Mouse (Mus musculus) embryonic fibroblast, embryonic 13.5 days (primary cell): ENCODE results near the gene A930004D18Rik. TPM values are rescaled to one million over a fixed set of nuclear protein-coding genes. Genes with fewer than 3 reads are reported as not detected.

ENCODE experiments used
- H3K27ac ChIP-seq: 2 replicates; pipeline ENCODE4 v1.5.1; 2012; ENCODE audit warnings: low read length, control low read depth, inconsistent platforms; ENCODE audit not compliant: insufficient read depth
- H3K4me1 ChIP-seq: 2 replicates; pipeline ENCODE4 v1.6.1; 2011; ENCODE audit warnings: low read length; ENCODE audit not compliant: control insufficient read depth, insufficient read depth
- H3K4me3 ChIP-seq: 2 replicates; pipeline ENCODE4 v1.5.1; 2011; ENCODE audit warnings: mild to moderate bottlenecking, control low read depth, low read length; ENCODE audit not compliant: insufficient read depth
- CTCF ChIP-seq: IDR thresholded peaks from 2 replicates; pipeline ENCODE4 v1.5.1; 2011; ENCODE audit warnings: mild to moderate bottlenecking, control low read depth, low read length, moderate library complexity, borderline replicate concordance; ENCODE audit not compliant: insufficient read depth
- POLR2A ChIP-seq: IDR thresholded peaks from 2 replicates; pipeline ENCODE4 v1.6.1; 2011; ENCODE audit warnings: low read depth, mild to moderate bottlenecking, control low read depth, low read length, moderate library complexity
- polyA plus RNA-seq: library from polyadenylated mRNA; stranded (reverse); fragments of >200 nt; gene quantifications from 2 replicates; pipeline ENCODE4 v1.2.4, GENCODE M21; 2011; ENCODE audit warnings: low read depth; ENCODE audit not compliant: missing spikeins, insufficient read length

The A930004D18Rik gene
- polyA plus RNA-seq, 1 experiment, result 8.6 TPM

DNA sequence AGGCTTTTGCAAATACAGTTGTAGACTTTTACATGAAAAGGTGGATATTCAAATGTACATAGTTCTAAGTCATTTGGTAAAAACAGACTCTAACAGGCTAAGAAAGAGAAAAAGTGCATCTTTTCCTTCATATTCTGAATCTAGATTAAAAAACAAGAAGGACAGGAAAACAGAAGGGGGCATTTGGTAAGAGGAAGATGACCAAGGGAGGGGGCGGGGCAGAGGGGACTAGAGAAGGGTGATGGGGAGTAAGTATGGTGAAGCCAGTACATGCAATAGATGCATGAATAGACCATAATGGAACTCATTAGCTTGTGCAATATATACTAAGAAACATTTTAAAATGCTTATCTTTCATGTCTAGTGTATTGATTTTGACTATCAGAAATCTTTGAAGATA lies 22.9 kb upstream of the A930004D18Rik start:
- TF ChIP-seq CTCF, result no peak
- no peak for TF ChIP-seq POLR2A
- no peaks in the 10 kb centered on the region for H3K4me1 ChIP-seq
- H3K27ac ChIP-seq, result no peak overlapping the region
- H3K4me3 ChIP-seq, result no peak overlapping the region

DNA sequence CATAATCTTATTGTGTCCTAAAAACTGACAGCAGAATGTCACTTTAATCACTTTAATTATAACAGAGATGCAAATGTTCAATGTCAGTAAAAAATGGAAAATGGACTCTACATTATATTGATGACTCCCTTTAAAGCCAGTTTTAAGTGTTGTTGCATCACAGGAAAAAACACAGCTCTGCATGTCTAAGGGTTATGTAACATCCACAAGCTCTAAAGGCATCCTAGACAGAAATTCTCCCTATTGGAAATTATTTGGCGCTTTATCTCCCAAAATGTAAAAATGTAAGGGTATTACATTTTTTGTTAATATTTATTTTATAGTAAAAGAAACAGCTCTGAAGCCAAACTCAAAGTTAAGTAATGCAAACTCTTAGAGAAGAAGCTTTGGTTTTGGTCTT lies 22.4 kb upstream of the A930004D18Rik start:
- TF ChIP-seq CTCF (no peak), POLR2A (no peak)
- no peak overlapping the region for H3K4me3 ChIP-seq

DNA sequence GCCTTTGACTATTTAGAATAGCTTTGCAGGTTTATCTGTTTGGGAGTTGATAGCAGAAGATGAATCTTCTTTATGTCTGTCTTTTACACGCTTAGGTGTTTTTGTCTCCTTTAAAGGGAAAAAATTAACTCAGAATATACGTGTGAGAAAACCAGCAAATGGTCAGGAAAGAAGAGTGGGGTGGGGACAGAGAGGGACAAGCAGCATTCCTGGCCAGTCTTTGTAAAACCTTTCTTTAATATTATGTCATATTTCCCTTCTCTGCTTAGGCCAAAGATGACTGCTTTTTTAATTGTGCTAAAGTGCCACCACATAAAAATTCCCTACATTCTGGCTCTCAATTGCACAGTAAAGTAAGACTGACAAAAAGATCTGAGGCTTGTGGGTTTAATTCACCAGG lies 21.5 kb upstream of the A930004D18Rik start:
- no peak overlapping the region for H3K27ac ChIP-seq
- H3K4me1 ChIP-seq, result no peaks in the 10 kb centered on the region
- no peak overlapping the region for H3K4me3 ChIP-seq
- TF ChIP-seq CTCF (no peak), POLR2A (no peak)

More for the DNA sequence above, 22.4 kb upstream of the A930004D18Rik start:
- no peaks in the 10 kb centered on the region for H3K4me1 ChIP-seq
- no peak overlapping the region for H3K27ac ChIP-seq

DNA sequence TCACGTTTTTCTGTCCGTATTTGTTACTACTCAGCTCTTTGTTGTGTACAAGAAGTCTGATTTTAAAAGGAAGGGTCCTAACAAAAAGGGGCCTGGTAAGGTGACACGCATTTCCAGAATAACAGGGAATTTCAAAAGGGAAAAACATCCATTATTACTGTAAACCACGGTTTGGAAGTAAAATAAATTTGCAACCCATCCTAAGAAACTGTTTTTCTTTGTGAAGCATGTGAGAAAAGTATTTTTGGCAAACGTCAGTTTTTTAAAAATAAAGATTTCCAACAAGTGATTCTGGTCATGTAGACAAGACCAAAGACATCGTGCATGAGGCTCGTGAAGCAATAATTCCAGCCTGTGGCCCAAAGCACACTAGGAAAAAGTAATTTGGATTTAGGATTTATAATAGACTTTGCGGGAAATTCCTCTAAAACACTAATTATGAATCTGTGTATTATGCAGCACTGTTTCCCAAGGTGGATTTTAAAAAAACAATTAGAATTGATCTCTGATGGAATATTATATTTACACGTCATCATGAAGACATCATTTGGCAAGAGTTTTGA lies 20.7 kb upstream of the A930004D18Rik start:
- TF ChIP-seq CTCF, result no peak
- no peak for TF ChIP-seq POLR2A
- Histone ChIP-seq H3K27ac (peak overlapping the region; percentile 100), H3K4me3 (peak overlapping the region; percentile 65; the same call in 1 of the 2 replicates), H3K4me1 (no peaks in the 10 kb centered on the region)

DNA sequence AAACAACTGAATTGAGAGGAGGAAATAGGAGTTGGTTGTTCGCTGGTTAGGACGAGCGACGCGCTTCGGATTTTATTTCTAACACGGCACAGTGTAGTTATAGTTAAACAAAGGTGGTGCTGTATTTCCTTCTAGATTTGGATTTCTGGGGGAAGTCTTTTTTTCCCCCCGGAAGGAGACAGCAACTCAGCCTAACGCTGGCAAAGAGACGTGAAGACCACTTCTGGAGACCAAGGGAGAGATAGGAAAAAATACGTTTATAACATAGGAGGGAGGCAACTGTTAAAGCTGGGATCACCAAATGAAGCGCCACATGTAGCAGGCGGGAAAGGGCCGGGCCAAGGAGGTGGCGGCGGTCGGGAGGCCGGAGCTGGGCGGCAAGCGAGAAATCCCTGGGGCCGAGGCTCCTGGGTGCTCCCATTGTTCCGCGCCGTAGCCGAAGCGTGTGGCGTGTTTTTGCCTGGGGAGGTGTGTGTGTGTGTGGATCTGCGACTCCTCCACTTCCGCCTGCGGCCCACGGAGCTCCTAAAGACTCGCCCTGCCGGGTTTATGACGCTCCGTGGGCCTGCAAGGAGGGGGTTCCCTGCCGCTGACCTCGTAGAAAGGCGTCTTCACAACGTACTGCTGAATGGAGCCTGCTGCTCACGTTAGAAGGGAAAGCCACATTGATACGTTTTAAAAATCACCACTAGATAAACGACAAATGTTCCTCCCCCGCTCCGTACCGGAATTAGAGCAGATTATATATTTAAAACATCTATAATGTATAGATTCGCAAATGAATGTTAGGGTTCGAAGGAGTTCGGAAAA lies 20.0 kb upstream of the A930004D18Rik start:
- H3K27ac ChIP-seq, result peak overlapping the region; percentile 100
- TF ChIP-seq POLR2A (peak; percentile 61), CTCF (no peak)
- peak overlapping the region; percentile 65 for H3K4me3 ChIP-seq
- no peaks in the 10 kb centered on the region for H3K4me1 ChIP-seq

DNA sequence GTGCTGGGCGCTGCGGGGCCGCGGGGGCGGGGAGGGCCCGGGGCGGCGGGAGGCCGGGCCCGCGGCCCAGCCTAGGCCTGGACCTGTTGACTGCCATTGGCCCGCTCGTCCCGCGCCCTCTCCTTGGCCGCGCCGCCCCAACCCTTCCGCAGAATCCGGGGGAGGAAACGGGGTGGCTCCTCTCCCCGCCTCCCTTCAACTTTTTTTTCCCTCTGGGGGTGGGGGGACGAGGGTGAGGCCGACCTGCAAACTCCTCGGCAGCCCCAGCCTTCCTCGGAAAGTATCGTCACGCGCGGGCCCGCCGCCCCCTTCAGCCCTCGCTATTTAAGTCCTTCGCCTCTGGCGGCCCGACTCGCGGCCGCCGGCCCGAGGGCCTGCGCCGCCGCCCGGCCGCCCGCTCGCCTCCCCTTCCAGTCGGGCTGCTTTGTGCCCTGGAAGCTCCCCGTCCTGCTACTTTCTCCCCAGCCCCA lies 19.3 kb upstream of the A930004D18Rik start:
- H3K27ac ChIP-seq, result peak overlapping the region; percentile 100
- TF ChIP-seq CTCF, result no peak
- TF ChIP-seq POLR2A, result peak; percentile 90
- no peaks in the 10 kb centered on the region for H3K4me1 ChIP-seq
- peak overlapping the region; percentile 65 for H3K4me3 ChIP-seq

DNA sequence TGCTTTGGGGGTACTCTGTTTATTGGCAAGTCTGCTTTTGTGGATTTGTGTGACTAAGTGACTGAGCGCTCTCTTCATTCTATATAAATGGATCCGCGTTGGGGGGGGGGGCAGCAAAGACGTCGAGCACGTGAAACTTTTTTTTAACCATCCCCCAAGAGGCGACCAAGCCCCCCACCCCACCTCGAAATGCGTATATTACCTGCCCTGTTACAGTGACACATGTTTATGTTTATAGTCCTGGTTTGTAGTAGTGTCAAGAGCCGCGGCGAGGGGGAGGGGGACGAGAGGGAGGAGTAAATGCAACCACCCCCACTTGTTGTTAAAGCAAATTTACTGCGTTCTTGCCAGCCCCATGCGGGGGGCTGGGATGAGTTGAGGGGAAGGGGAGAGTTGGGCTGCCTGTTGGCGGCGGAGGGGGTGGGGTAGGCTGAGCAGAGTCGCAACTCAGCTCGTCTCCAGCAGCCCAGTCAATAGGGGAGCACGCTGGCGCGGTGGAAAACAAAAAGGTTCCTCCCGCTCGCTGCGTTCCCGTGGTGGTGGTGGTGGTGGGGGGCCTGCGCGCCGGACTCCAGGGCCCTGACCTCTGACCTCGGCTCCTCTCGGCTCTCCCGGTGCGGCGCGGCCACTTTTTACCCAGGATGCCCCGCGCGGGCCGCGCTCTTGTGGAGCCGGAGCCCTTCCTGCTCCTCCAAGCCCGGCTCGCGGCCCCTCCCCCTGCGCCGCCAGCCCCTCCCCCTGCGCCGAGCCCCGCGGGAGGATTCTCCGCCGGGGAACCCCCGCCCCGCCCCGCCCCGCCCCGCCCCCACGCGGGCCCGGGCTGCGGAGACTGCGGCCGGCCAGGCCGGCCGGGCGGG lies 18.6 kb upstream of the A930004D18Rik start:
- Histone ChIP-seq H3K4me3 (peak overlapping the region; percentile 61), H3K27ac (peak overlapping the region; percentile 94), H3K4me1 (peaks cover 3% of the 10 kb centered on the region; the same call in 1 of the 2 replicates)
- peak; percentile 59 for TF ChIP-seq POLR2A
- TF ChIP-seq CTCF, result no peak

DNA sequence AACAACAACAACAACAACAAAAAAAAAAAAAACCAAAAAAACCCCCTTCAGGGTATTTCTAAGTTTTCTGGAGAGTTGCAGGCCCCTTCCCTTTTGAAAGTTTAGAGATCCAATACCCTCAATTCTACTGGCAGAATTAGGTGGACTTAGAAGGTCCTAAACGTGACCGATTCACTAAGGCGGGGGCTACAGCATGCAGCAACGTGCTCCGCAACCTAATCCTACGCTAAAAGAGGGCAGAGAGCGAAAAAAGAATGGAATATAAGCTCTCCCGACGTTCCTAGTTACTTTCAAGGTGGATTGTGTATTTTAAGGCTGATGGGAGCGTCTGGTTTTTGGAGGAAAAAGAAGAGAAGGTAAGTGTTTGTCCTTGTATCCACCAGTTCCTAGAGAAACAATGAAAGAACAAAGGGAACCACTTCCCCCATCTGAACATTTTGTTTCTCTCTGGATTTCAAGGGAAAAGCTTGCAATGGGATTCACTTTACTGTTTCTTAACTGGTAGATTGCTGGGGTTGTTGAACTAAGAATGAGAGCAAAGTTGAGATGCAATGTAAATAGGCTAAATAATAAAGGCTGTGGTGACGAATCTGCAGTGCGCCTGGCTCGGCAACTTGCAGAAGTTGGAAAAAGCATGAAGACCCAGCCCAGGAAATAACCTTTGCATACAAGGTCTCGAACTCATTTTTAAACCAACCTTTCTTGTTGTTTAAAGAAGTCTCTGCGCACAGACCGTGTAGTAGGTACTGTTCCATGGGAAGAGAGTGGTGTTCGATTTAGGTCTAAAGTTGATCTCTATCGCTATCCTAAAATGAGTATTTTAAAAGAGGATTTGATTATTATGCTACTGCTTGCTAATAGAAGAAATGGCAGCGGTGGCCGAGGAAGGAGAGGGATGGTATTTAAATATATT lies 17.7 kb upstream of the A930004D18Rik start, which contains the start of gene Mllt10:
Mllt10 (plus strand) TSS at position 222 of the 913 bp plus-strand sequence.
- Histone ChIP-seq H3K27ac (peak within 1 kb of the TSS; percentile 94), H3K4me1 (peaks cover 3% of the 10 kb centered on the region; the same call in 1 of the 2 replicates), H3K4me3 (peak within 1 kb of the TSS; percentile 61)
- TF ChIP-seq CTCF, result no peak
- no peak for TF ChIP-seq POLR2A

DNA sequence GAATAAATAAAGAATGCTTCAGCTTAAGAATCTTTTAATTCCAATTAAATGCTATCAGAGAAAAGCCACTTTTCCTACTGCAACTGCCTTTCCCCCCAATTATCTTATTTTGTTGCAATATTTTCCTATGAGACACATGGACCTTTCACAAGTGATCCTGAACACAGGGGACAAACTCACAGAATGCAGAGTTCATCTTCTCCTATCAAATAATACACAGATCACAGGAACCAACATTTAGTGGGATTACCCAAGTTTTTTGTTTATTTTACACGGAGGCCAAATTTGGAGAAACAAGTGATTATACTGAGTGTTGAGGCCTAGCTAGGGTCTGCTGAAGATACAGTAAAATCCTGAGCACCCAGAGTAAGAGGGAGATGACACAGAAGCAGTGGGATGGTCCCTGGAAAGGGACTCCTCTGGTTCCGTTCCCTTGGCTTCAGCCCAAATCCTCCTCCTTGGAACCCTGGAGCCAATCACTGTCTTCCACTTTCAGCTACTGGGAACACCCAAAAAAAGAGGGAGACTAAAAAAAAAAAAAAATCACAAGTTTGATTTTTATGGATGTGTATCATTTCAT lies 16.5 kb upstream of the A930004D18Rik start:
- Histone ChIP-seq H3K27ac (0 out of 2 replicates have a peak overlapping the region, but pooled peaks have one; percentile 14), H3K4me1 (peaks cover 5% of the 10 kb centered on the region; the same call in 1 of the 2 replicates), H3K4me3 (no peak overlapping the region)
- TF ChIP-seq POLR2A, result no peak
- no peak for TF ChIP-seq CTCF
